Mouse (Mus musculus) G1E (cell line): ENCODE measurements around the gene Erg.

Experiments
- CTCF ChIP-seq: IDR thresholded peaks from 2 replicates; pipeline ENCODE4 v1.5.1; 2012; ENCODE audit warnings: low read depth, low read length, inconsistent platforms, mixed read lengths
- GATA1 ChIP-seq: IDR thresholded peaks from 2 replicates; pipeline ENCODE4 v1.6.1; 2012; ENCODE audit warnings: borderline replicate concordance, low read length, inconsistent platforms, mixed read lengths
- GATA2 ChIP-seq: IDR thresholded peaks from 2 replicates; pipeline ENCODE4 v1.6.1; 2012; ENCODE audit warnings: low read depth, low read length, inconsistent platforms, borderline replicate concordance
- POLR2AphosphoS5 ChIP-seq: IDR thresholded peaks from 2 replicates; pipeline ENCODE4 v1.6.1; 2012; ENCODE audit warnings: low read depth, low read length, inconsistent platforms; ENCODE audit not compliant: insufficient replicate concordance
- TAL1 ChIP-seq: conservative IDR thresholded peaks from 2 replicates; pipeline ENCODE4 v1.6.1; 2012; ENCODE audit warnings: low read depth, low read length, inconsistent platforms, mixed read lengths

GRCm38 (mm10) chr16:95463796-95464195, 122.6 kb downstream of the Erg start:
- no peak for TF ChIP-seq TAL1
- no peak for TF ChIP-seq CTCF
- TF ChIP-seq GATA1: no peak
- TF ChIP-seq POLR2AphosphoS5: no peak
- no peak for TF ChIP-seq GATA2
